Mouse (Mus musculus): ENCODE measurements around the gene Nrgn. TPM values are rescaled to one million over a fixed set of nuclear protein-coding genes. Genes with fewer than 3 reads are reported as not detected.

Gene Nrgn
- total and polyA plus RNA-seq, 2 experiments from 2014 or later = 76.2 to 176 TPM

DNA sequence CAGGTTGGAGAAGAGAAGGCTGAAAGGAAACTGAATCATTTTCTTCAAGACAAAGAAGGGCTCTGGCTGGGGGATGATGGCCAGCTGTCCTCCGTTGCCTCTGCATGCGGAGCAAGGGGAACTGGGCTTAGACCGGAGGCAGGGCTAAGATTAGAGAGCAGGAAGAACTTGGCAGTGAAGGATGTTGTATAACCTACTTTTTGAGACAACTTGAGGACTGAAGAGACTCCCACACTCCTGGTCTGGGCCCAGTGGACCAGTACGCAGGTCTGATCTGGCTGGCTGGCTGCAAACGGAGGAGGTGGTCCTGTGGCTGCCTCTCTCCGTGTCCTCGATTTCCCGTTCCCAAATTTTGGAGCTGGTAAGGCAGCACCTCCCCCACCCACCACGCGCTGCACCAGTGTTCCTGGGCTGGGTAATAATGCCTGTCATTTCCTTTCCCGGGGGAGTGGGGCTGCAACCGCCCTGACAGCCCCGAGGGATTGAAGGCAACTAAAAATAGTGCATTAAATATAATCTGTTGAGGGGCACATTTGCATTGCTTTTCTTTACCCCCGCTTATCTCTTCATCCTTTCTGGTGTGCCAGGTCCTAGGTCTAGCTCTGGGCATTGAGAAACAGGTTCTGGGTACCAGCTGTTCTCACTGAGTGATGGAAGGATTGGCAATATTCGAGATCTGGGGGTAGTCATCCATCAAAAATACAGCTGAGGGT, 15.3 kb upstream of the Nrgn start:
- WGBS = 45% methylated on average over 15 of the region's 15 CpGs
- ATAC-seq = peak; percentile 68
- 0 out of 2 replicates have a peak overlapping the region, but pooled peaks have one; percentile 10 for H3K9ac ChIP-seq
- peak overlapping the region; percentile 23; the same call in 1 of the 2 replicates for H3K27ac ChIP-seq (ENCODE audit: low read depth, low read length)
- H3K4me2 ChIP-seq (ENCODE audit: low read depth) = no peak overlapping the region
- no peaks in the 10 kb centered on the region for H3K27me3 ChIP-seq (ENCODE audit: insufficient read depth, low read length)
- H3K4me1 ChIP-seq (ENCODE audit: insufficient read depth) = peaks cover 9% of the 10 kb centered on the region
- DNase-seq = no peak
- H3K36me3 ChIP-seq (ENCODE audit: insufficient read depth) = no peaks in the 10 kb centered on the region
- H3K9me3 ChIP-seq (ENCODE audit: low read length) = no peaks in the 10 kb centered on the region
- H3K4me3 ChIP-seq (ENCODE audit: low read depth, low read length) = no peak overlapping the region
- TF ChIP-seq CTCF (IDR thresholded peaks at IDR 0.05; ENCODE audit: low read depth) = no peak

DNA sequence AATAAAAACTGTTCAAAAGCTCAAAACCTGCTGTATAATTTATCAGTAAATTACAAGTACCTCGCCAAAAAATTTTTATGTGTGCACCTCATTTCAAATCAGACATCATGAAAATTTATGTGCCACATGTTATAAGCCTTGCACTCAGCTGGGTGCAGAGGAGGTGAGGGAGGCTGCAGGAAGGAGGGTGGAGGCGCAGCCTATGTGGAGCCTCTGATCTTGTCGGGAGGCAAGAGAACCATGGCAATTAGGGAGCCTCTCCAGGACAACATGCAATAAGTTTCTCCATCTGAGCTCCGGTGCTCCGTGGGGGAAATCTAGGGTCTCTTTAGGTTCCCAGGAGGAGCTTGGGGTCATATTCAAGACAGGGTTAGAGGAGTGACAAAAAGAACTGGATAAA, 14.8 kb upstream of the Nrgn start:
- no peak overlapping the region for H3K4me2 ChIP-seq (ENCODE audit: low read depth)
- no peak overlapping the region for H3K4me3 ChIP-seq (ENCODE audit: low read depth, low read length)
- H3K9me3 ChIP-seq (ENCODE audit: low read length) = no peaks in the 10 kb centered on the region
- ATAC-seq = no peak
- H3K27ac ChIP-seq (ENCODE audit: low read depth, low read length) = no peak overlapping the region
- H3K4me1 ChIP-seq (ENCODE audit: insufficient read depth) = peaks cover 9% of the 10 kb centered on the region
- H3K27me3 ChIP-seq (ENCODE audit: insufficient read depth, low read length) = no peaks in the 10 kb centered on the region
- WGBS = 56% methylated on average over 5 of the region's 5 CpGs
- no peak for DNase-seq
- no peak for TF ChIP-seq CTCF (IDR thresholded peaks at IDR 0.05; ENCODE audit: low read depth)
- H3K36me3 ChIP-seq (ENCODE audit: insufficient read depth) = no peaks in the 10 kb centered on the region
- H3K9ac ChIP-seq = no peak overlapping the region

GRCm38 (mm10) chr9:37567019-37567418, 14.3 kb upstream of the Nrgn start:
- no peak overlapping the region for H3K9ac ChIP-seq
- no peak for DNase-seq
- TF ChIP-seq CTCF (IDR thresholded peaks at IDR 0.05; ENCODE audit: low read depth) = no peak
- H3K4me3 ChIP-seq (ENCODE audit: low read depth, low read length) = no peak overlapping the region
- WGBS = 89% methylated on average over 2 of the region's 2 CpGs
- no peak overlapping the region for H3K4me2 ChIP-seq (ENCODE audit: low read depth)
- no peak for ATAC-seq
- no peaks in the 10 kb centered on the region for H3K27me3 ChIP-seq (ENCODE audit: insufficient read depth, low read length)
- no peaks in the 10 kb centered on the region for H3K9me3 ChIP-seq (ENCODE audit: low read length)
- H3K36me3 ChIP-seq (ENCODE audit: insufficient read depth) = no peaks in the 10 kb centered on the region
- H3K27ac ChIP-seq (ENCODE audit: low read depth, low read length) = no peak overlapping the region
- peaks cover 9% of the 10 kb centered on the region for H3K4me1 ChIP-seq (ENCODE audit: insufficient read depth)

DNA sequence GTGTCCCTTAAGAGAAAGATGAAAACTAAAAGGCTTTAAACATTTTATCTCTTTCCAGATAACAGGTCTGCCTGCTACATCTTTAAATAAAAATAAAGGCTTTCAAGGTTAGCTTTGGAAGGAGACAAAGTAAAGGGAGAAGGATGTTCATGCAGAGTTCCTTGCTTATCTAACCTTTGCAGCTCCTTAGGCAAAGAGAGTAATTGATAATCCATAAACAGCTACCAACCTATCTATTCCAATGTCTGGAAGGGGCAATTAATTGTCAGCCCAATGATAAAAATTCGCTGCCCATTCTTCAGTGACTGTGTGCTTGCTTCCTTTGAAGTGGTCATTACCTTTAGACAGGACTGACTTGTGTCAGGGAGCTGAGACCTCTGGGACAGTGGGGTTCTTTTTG, 11.1 kb upstream of the Nrgn start:
- no peak overlapping the region for H3K4me3 ChIP-seq (ENCODE audit: low read depth, low read length)
- WGBS = 56% methylated on average over 1 of the region's 1 CpGs
- ATAC-seq = no peak
- no peak for DNase-seq
- no peaks in the 10 kb centered on the region for H3K9me3 ChIP-seq (ENCODE audit: low read length)
- no peak for TF ChIP-seq CTCF (IDR thresholded peaks at IDR 0.05; ENCODE audit: low read depth)
- no peak overlapping the region for H3K27ac ChIP-seq (ENCODE audit: low read depth, low read length)
- no peaks in the 10 kb centered on the region for H3K27me3 ChIP-seq (ENCODE audit: insufficient read depth, low read length)
- peaks cover 9% of the 10 kb centered on the region for H3K4me1 ChIP-seq (ENCODE audit: insufficient read depth)
- H3K36me3 ChIP-seq (ENCODE audit: insufficient read depth) = no peaks in the 10 kb centered on the region
- H3K4me2 ChIP-seq (ENCODE audit: low read depth) = no peak overlapping the region
- no peak overlapping the region for H3K9ac ChIP-seq

- H3K4me1 ChIP-seq (ENCODE audit: insufficient read depth) = no peaks in the 10 kb centered on the region
- no peak for DNase-seq
- no peak for ATAC-seq
- no peaks in the 10 kb centered on the region for H3K27me3 ChIP-seq (ENCODE audit: insufficient read depth, low read length)
- H3K4me3 ChIP-seq (ENCODE audit: low read depth, low read length) = no peak overlapping the region
- no peaks in the 10 kb centered on the region for H3K9me3 ChIP-seq (ENCODE audit: low read length)
- no peak overlapping the region for H3K27ac ChIP-seq (ENCODE audit: low read depth, low read length)
- H3K36me3 ChIP-seq (ENCODE audit: insufficient read depth) = no peaks in the 10 kb centered on the region
- 83% methylated on average over 2 of the region's 2 CpGs for WGBS
- no peak overlapping the region for H3K9ac ChIP-seq
- H3K4me2 ChIP-seq (ENCODE audit: low read depth) = no peak overlapping the region
- TF ChIP-seq CTCF (IDR thresholded peaks at IDR 0.05; ENCODE audit: low read depth) = no peak
Measured at GRCm38 (mm10) chr9:37560617-37561016, 7.9 kb upstream of the Nrgn start.

- Histone ChIP-seq H3K4me2 (ENCODE audit: low read depth) (no peak overlapping the region), H3K27ac (ENCODE audit: low read depth, low read length) (no peak overlapping the region; the same call in 1 of the 2 replicates), H3K36me3 (ENCODE audit: insufficient read depth) (no peaks in the 10 kb centered on the region), H3K27me3 (ENCODE audit: insufficient read depth, low read length) (peaks cover 4% of the 10 kb centered on the region), H3K4me3 (ENCODE audit: low read depth, low read length) (no peak overlapping the region), H3K9ac (no peak overlapping the region), H3K4me1 (ENCODE audit: insufficient read depth) (peaks cover 10% of the 10 kb centered on the region; the same call in 1 of the 2 replicates), H3K9me3 (ENCODE audit: low read length) (no peaks in the 10 kb centered on the region)
- DNase-seq (no peak), ATAC-seq (no peak)
- WGBS = 62% methylated on average over 3 of the region's 3 CpGs
- no peak for TF ChIP-seq CTCF (IDR thresholded peaks at IDR 0.05; ENCODE audit: low read depth)
Measured at GRCm38 (mm10) chr9:37556366-37556765, 3.7 kb upstream of the Nrgn start.
